Mouse (Mus musculus) embryonic facial prominence, embryonic 11.5 days (tissue): ENCODE measurements at regions not wholly inside any gene's neighbourhood (a gene's known extent, or its start where the extent isn't known, plus 50 kb on each side); places are given as distances from the start of the nearest gene placed in this dataset.

Experiments used
- ATAC-seq: fragments of 200-750 bp; cut with Nextera tagmentation; replicated peaks from 2 replicates; pipeline ENCODE4 v1.8.0; 2017; ENCODE audit warnings: low read depth; ENCODE audit not compliant: insufficient number of reproducible peaks, low FRiP score, low TSS enrichment
- DNase-seq: peaks from one replicate; pipeline ENCODE4 v3.0.0-alpha.2; 2015; ENCODE audit warnings: low spot score
- H3K27ac ChIP-seq: fragments of 300-500 bp; sonication (generic); replicated peaks from 2 replicates; pipeline ENCODE4 v1.5.1; 2014; ENCODE audit warnings: mild to moderate bottlenecking, low read depth, low read length, control low read depth
- H3K27me3 ChIP-seq: fragments of 300-500 bp; sonication (generic); 2 replicates; pipeline ENCODE4 v1.6.1; 2014; ENCODE audit warnings: mild to moderate bottlenecking, low read length, moderate library complexity, mixed read lengths; ENCODE audit not compliant: control insufficient read depth, insufficient read depth
- H3K36me3 ChIP-seq: fragments of 300-500 bp; sonication (generic); replicated peaks from 2 replicates; pipeline ENCODE4 v1.6.1; 2014; ENCODE audit warnings: low read depth, mild to moderate bottlenecking, low read length, moderate library complexity, mixed read lengths; ENCODE audit not compliant: control insufficient read depth, insufficient read depth
- H3K4me1 ChIP-seq: fragments of 300-500 bp; sonication (generic); 2 replicates; pipeline ENCODE4 v1.6.1; 2014; ENCODE audit warnings: low read length, mixed read lengths; ENCODE audit not compliant: control insufficient read depth, insufficient read depth
- H3K4me2 ChIP-seq: fragments of 300-500 bp; sonication (generic); 2 replicates; pipeline ENCODE4 v1.6.1; 2014; ENCODE audit warnings: low read depth, mild to moderate bottlenecking, control low read depth, low read length, moderate library complexity
- H3K4me3 ChIP-seq: fragments of 300-500 bp; sonication (generic); 2 replicates; pipeline ENCODE4 v1.5.1; 2014; ENCODE audit warnings: low read depth, low read length, control low read depth
- H3K9ac ChIP-seq: fragments of 300-500 bp; sonication (generic); replicated peaks from 2 replicates; pipeline ENCODE4 v1.6.1; 2014; ENCODE audit warnings: mild to moderate bottlenecking, control low read depth, low read length
- H3K9me3 ChIP-seq: fragments of 300-500 bp; sonication (generic); replicated peaks from 2 replicates; pipeline ENCODE4 v1.6.1; 2016; ENCODE audit warnings: mild to moderate bottlenecking, low read length, inconsistent platforms, mixed read lengths; ENCODE audit not compliant: control insufficient read depth
- WGBS: fragments of 180-500 bp; shearing (Covaris S2); extraction: QIAGEN DNeasy Blood & Tissue Kit; methylation state at CpG from one replicate; pipeline ENCODE4 v1.1.7; 2014; 5-methylcytosine and 5-hydroxymethylcytosine counted together

- no peaks in the 10 kb centered on the region; the same call in none of the 2 replicates for H3K4me1 ChIP-seq
- no peak overlapping the region for H3K27ac ChIP-seq
- no peaks in the 10 kb centered on the region for H3K9me3 ChIP-seq
- H3K27me3 ChIP-seq = no peaks in the 10 kb centered on the region
- H3K36me3 ChIP-seq = no peaks in the 10 kb centered on the region
- no peak for ATAC-seq
- H3K4me2 ChIP-seq = no peak overlapping the region
- DNase-seq = no peak
- H3K4me3 ChIP-seq = no peak overlapping the region
- no peak overlapping the region for H3K9ac ChIP-seq
- WGBS = 73% methylated on average over 3 of the region's 3 CpGs
Observed at GRCm38 (mm10) chr13:28421309-28421708, 164.0 kb downstream of the Gm11361 start.

- H3K4me3 ChIP-seq = no peak overlapping the region
- peaks cover 2% of the 10 kb centered on the region for H3K4me1 ChIP-seq
- H3K36me3 ChIP-seq = no peaks in the 10 kb centered on the region
- H3K4me2 ChIP-seq = no peak overlapping the region
- no peak overlapping the region for H3K27ac ChIP-seq
- H3K27me3 ChIP-seq = no peaks in the 10 kb centered on the region
- no peaks in the 10 kb centered on the region for H3K9me3 ChIP-seq
- 81% methylated on average over 3 of the region's 3 CpGs for WGBS
- no peak for ATAC-seq
- no peak overlapping the region for H3K9ac ChIP-seq
- no peak for DNase-seq
Observed at GRCm38 (mm10) chr13:28420636-28421035, 163.3 kb downstream of the Gm11361 start.

- H3K4me2 ChIP-seq = no peak overlapping the region
- ATAC-seq = no peak
- peaks cover 2% of the 10 kb centered on the region for H3K4me1 ChIP-seq
- no peak for DNase-seq
- WGBS = 57% methylated on average over 16 of the region's 16 CpGs
- no peaks in the 10 kb centered on the region for H3K27me3 ChIP-seq
- H3K9ac ChIP-seq = no peak overlapping the region
- no peaks in the 10 kb centered on the region for H3K9me3 ChIP-seq
- no peaks in the 10 kb centered on the region for H3K36me3 ChIP-seq
- no peak overlapping the region for H3K27ac ChIP-seq
- H3K4me3 ChIP-seq = no peak overlapping the region
Observed at GRCm38 (mm10) chr13:28419950-28420381, 162.6 kb downstream of the Gm11361 start.

GRCm38 (mm10) chr13:28418936-28419681 lies 161.8 kb downstream of the Gm11361 start:
- DNase-seq = no peak
- Histone ChIP-seq H3K4me3 (no peak overlapping the region), H3K9ac (no peak overlapping the region), H3K4me1 (peaks cover 2% of the 10 kb centered on the region), H3K27ac (peak overlapping the region; percentile 86), H3K9me3 (no peaks in the 10 kb centered on the region), H3K27me3 (no peaks in the 10 kb centered on the region), H3K4me2 (no peak overlapping the region), H3K36me3 (no peaks in the 10 kb centered on the region)
- 89% methylated on average over 17 of the region's 17 CpGs for WGBS
- no peak for ATAC-seq

- 8% methylated on average over 11 of the region's 11 CpGs for WGBS
- Histone ChIP-seq H3K9me3 (no peaks in the 10 kb centered on the region), H3K36me3 (no peaks in the 10 kb centered on the region), H3K4me3 (no peak overlapping the region), H3K27ac (peak overlapping the region; percentile 86), H3K9ac (peak overlapping the region; percentile 26), H3K4me2 (peak overlapping the region; percentile 21), H3K4me1 (peaks cover 2% of the 10 kb centered on the region), H3K27me3 (no peaks in the 10 kb centered on the region)
- DNase-seq (peak; percentile 85), ATAC-seq (peak; percentile 72)
Observed at GRCm38 (mm10) chr13:28417929-28418881, 160.9 kb downstream of the Gm11361 start.

- WGBS = 6% methylated on average over 7 of the region's 7 CpGs
- Histone ChIP-seq H3K4me1 (peaks cover 2% of the 10 kb centered on the region), H3K36me3 (no peaks in the 10 kb centered on the region), H3K9me3 (no peaks in the 10 kb centered on the region), H3K4me2 (peak overlapping the region; percentile 5), H3K9ac (peak overlapping the region; percentile 30; the same call in 1 of the 2 replicates), H3K27ac (peak overlapping the region; percentile 86), H3K4me3 (0 out of 2 replicates have a peak overlapping the region, but pooled peaks have one; percentile 0), H3K27me3 (no peaks in the 10 kb centered on the region)
- DNase-seq (peak; percentile 54), ATAC-seq (peak; percentile 17)
Observed at GRCm38 (mm10) chr13:28417431-28417928, 160.2 kb downstream of the Gm11361 start.

- 29% methylated on average over 8 of the region's 8 CpGs for WGBS
- Histone ChIP-seq H3K27me3 (no peaks in the 10 kb centered on the region), H3K9ac (no peak overlapping the region), H3K4me2 (peak overlapping the region; percentile 5), H3K27ac (0 out of 2 replicates have a peak overlapping the region, but pooled peaks have one; percentile 86), H3K9me3 (no peaks in the 10 kb centered on the region), H3K4me1 (peaks cover 2% of the 10 kb centered on the region), H3K4me3 (no peak overlapping the region), H3K36me3 (no peaks in the 10 kb centered on the region)
- ATAC-seq (no peak), DNase-seq (peak; percentile 39)
Observed at GRCm38 (mm10) chr13:28416887-28417286, 159.6 kb downstream of the Gm11361 start.
